Mouse (Mus musculus): ENCODE measurements at regions not wholly inside any gene's neighbourhood (a gene's known extent, or its start where the extent isn't known, plus 50 kb on each side); places are given as distances from the start of the nearest gene placed in this dataset.

- DNase-seq = no peak
Measured at GRCm38 (mm10) chr11:90088473-90088872, 58.3 kb downstream of the Tmem100 start.

DNA sequence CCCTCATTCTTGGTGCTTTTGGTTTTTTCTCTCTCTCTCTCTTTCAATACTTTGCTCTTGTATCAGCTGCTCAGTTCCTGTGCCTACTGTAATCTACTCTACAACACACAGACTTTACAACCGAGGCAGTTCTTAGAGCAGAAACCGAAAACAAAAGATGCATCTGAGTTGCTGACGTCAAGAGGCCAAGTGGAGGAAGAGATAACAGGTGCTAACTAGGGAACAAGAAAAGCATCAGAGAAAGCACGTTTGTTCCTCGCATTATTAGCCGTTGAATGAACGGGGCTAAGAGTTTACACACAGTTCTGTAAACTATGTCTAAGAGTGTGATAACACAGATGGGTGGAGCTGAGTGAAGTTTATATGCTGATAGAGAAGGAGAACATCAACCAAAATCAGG is 63.9 kb downstream of the Tmem100 start:
- DNase-seq = no peak

GRCm38 (mm10) chr11:90094700-90095355 is 64.7 kb downstream of the Tmem100 start:
- DNase-seq = no peak

- no peak for DNase-seq
Measured at GRCm38 (mm10) chr11:90098471-90098870, 68.3 kb downstream of the Tmem100 start.

GRCm38 (mm10) chr11:90099178-90099577 is 69.0 kb downstream of the Tmem100 start:
- no peak for DNase-seq

DNA sequence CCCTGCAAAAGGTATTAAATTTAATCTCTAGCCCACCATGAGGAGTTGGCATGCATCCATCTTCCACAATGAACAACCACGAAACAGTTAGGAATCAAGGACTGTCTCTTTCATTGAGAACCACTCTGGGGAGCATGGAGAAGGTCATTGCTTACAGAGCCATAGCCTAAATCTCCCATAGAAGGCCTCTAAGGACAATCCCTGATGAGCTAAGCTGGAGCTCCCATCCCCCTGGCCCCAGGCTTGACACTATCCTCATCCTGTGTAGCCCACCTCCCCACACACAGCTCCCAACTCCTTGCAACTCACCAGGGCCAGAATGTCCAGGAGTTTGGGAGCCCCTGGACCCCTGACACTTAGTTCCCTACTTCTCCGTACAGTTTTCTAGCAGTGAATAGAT is 70.0 kb downstream of the Tmem100 start:
- no peak for DNase-seq

- DNase-seq = no peak
Measured at GRCm38 (mm10) chr11:90101284-90101683, 71.1 kb downstream of the Tmem100 start.

DNA sequence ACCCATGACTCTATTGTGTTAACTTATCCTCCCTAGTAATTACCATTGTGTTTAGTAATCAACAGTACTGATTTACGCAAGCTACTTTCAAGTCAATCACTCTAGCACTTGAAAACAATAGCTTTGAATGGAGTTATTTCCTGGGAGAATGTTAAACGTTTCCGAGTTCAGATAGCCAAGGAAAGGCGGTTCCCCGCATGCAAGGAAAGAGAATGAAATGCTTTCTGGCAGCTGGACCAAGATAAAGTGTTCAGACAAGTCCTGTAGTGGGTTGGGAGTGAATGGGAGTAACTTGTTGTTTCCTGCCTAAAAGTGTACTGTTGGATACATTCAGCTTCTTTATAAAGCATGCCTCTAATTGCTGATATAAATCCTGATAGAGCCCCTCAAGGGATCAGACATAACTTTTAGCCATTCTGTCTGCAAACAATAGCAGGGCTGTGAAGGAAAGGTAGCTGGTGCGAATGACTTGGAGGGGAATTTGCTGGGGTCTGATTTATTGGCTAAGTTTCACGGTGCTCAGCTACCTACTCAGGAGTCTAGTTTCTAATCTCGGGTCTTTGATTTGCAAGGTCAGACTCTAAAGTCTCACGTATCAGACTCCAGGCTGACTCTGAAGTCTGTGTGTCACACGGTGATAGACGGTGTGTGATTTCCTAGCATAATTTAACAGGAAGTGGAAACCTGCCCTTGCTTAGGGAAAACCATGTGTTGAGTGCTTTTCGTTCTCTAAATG is 76.1 kb downstream of the Tmem100 start:
- no peak for DNase-seq

- DNase-seq = no peak
Measured at GRCm38 (mm10) chr11:90109681-90110111, 77.8 kb upstream of the Gm45716 start.

GRCm38 (mm10) chr11:90110170-90110569 is 77.3 kb upstream of the Gm45716 start:
- DNase-seq = no peak

GRCm38 (mm10) chr11:90112174-90112573 is 75.3 kb upstream of the Gm45716 start:
- no peak for DNase-seq

GRCm38 (mm10) chr11:90116676-90117663 is 70.5 kb upstream of the Gm45716 start:
- no peak for DNase-seq

DNA sequence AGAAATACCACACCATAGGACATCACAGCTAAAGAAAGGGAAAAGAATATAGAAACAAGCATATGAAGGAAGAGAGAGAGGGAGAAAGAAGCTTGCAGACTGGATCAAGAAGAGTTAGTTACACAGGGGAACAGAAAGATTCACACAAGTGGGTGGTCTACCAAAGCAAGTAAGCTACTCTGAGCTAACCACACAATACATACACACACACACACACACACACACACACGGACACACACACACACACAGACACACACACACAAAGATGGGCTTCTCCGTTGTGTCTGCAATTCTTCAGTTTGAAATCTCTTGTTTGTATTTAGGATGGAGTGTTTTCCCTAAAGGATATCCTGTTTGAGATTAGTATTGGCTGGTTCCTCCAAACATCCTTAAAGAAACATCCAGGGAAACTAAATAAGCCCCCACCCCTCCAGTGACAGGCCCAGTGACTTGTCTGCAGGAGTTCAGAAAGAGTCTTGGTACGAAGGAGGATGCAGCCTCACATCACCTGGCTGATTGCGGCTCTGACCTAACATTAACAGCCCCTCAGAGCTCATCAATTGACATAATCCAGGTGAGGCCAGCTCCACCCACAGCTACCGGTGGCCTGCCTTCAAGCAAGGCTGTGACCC is 69.7 kb upstream of the Gm45716 start:
- DNase-seq = no peak

- no peak for DNase-seq
Measured at GRCm38 (mm10) chr11:90121902-90122301, 65.6 kb upstream of the Gm45716 start.

DNA sequence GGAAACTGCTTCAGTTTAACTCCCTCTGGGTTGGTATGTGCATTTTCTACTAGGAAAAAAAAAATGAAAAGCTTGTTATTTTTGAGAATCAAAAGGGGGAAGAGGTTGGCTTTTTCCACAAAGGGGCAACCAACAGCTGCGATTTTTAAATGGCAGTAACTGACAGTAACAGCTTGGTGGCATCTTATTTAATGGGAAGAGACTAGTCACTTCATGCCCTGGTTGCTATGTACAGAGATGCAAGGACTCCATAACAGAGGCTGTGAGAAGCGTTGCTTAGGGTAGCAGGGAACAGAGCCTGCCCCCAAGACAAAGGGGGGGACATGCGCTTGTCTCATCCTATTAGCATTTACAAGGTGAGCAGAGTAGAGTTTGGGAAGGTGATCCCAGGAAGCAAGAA is 64.8 kb upstream of the Gm45716 start:
- DNase-seq = no peak

DNA sequence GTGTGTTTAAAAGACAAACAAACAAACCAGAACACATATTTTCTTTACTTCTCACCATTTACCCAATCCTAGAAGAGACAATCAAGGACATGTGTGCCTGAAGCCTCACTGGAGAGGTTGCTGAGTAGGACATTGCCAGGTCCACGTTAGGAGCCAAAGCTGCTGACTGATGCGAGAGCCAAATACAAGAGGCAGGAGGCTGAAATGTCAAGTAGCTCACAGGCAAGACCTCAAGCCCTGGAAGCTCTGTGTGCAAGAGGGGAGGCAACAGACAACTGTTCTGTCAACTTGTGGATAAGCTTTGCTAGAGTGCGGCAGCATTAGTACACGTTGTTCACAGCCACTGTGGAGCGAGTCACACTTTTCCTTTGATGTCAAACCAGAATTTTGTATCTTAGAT is 63.6 kb upstream of the Gm45716 start:
- no peak for DNase-seq

GRCm38 (mm10) chr11:90126289-90126688 is 61.2 kb upstream of the Gm45716 start:
- no peak for DNase-seq

DNA sequence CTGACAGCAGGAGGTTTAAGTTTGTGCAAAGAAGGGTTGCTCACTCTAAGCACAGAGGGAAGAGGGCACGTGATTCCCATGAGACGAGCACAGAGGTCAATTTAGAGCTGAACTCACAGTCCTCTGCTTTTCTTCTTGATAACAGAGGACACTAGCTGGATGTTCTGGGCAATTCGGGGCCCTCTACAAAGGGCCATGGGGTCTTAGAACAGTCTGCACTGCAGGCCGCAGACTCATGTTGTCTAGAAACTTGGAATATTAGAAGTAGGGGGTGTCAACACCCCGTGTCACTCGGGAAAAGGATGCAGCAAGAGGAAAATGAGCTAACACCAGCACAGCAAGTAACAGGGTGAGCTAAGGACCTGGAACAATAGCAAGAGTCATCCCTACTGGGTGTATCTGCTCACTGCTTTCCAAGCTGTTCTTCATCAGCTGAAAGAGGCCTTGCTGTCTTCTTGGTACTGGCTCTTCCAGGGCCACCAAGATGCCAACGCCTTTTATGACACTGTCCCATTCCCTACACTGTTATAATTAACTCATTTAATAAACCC is 58.5 kb upstream of the Gm45716 start:
- peak; percentile 9 for DNase-seq

GRCm38 (mm10) chr11:90129793-90130624 is 57.5 kb upstream of the Gm45716 start:
- peak; percentile 26 for DNase-seq

- DNase-seq = peak; percentile 19
Measured at GRCm38 (mm10) chr11:90130635-90131034, 56.8 kb upstream of the Gm45716 start.

DNA sequence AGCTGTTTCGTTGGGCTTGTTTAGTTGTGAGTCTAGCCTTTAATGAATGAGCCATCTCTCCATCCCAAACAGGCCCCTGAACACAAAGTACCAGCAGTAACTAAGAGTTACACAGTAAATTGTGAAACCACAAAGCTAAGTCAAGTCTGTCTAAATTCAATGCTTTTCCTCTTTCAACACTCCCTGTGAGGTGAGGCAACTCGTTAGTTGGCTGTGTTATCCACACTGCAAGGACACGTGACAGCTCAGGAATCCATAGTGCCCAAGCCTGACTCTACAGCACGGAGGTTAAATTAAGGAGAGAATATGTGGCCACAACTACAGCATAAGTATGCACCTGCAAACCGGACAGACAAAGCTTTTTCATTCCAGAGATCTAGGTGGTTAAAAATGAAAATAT is 54.9 kb upstream of the Gm45716 start:
- DNase-seq = no peak

- DNase-seq = no peak
Measured at GRCm38 (mm10) chr11:90136307-90136706, 51.2 kb upstream of the Gm45716 start.

Measured in kidney, adult 18-20 months (tissue).